Mouse (Mus musculus): Measurements from ENCODE around the gene Mpv17l. TPM values are rescaled to one million over a fixed set of nuclear protein-coding genes. Genes with fewer than 3 reads are reported as not detected.
"Not testable (repeated sequence)": the region's sequence is repeated elsewhere in the genome, so short reads cannot be mapped to it uniquely, and the experiment has no call there.

Mpv17l gene
- 2.0 and 2.7 TPM in 2 replicates for polyA plus RNA-seq (2015; fragmentation: Nextera tagmentation; extraction: Ambion mirVana)

GRCm38 (mm10) chr16:13902888-13903483 lies at the start of gene Mpv17l, which contains the start of gene Pdxdc1:
Mpv17l (plus strand) TSS chr16:13903161.
Pdxdc1 (minus strand) TSS chr16:13903131.
- peak within 1 kb of the TSS; percentile 78 for H3K27ac ChIP-seq
- H3K4me2 ChIP-seq = peak within 1 kb of the TSS; percentile 75
- peaks cover 16% of the 10 kb centered on the region for H3K4me1 ChIP-seq (replicated peaks)
- H3K36me3 ChIP-seq = no peaks in the 10 kb centered on the region
- WGBS = under 1% methylated on average over 49 of the region's 57 CpGs
- ATAC-seq (replicated peaks; ENCODE audit: insufficient number of reproducible peaks, insufficient read depth, low FRiP score, low read depth) = peak; percentile 97
- H3K4me3 ChIP-seq = peak within 1 kb of the TSS; percentile 78
- peak within 1 kb of the TSS; percentile 92 for H3K9ac ChIP-seq
- no peaks in the 10 kb centered on the region for H3K9me3 ChIP-seq (replicated peaks)
- H3K27me3 ChIP-seq = no peaks in the 10 kb centered on the region

GRCm38 (mm10) chr16:13853886-13854285 lies 49.1 kb upstream of the Mpv17l start:
- Histone ChIP-seq H3K4me3 (no peak overlapping the region), H3K9me3 (replicated peaks) (no peaks in the 10 kb centered on the region), H3K27ac (no peak overlapping the region), H3K27me3 (no peaks in the 10 kb centered on the region), H3K36me3 (peaks cover 42% of the 10 kb centered on the region), H3K4me2 (no peak overlapping the region), H3K9ac (no peak overlapping the region), H3K4me1 (replicated peaks) (no peaks in the 10 kb centered on the region)
- WGBS = 87% methylated on average over 4 of the region's 4 CpGs
- ATAC-seq (replicated peaks; ENCODE audit: insufficient number of reproducible peaks, insufficient read depth, low FRiP score, low read depth) = no peak

GRCm38 (mm10) chr16:13866076-13866475 lies 36.9 kb upstream of the Mpv17l start:
- ATAC-seq (replicated peaks; ENCODE audit: insufficient number of reproducible peaks, insufficient read depth, low FRiP score, low read depth) = no peak
- peaks cover 25% of the 10 kb centered on the region for H3K36me3 ChIP-seq
- H3K27ac ChIP-seq = no peak overlapping the region
- H3K4me2 ChIP-seq = no peak overlapping the region
- peaks cover 6% of the 10 kb centered on the region; the same call in 1 of the 2 replicates for H3K4me1 ChIP-seq (replicated peaks)
- 74% methylated on average over 4 of the region's 4 CpGs for WGBS
- no peaks in the 10 kb centered on the region for H3K27me3 ChIP-seq
- H3K9me3 ChIP-seq (replicated peaks) = no peaks in the 10 kb centered on the region
- H3K4me3 ChIP-seq = no peak overlapping the region
- no peak overlapping the region for H3K9ac ChIP-seq

GRCm38 (mm10) chr16:13866616-13867015 lies 36.3 kb upstream of the Mpv17l start:
- Histone ChIP-seq H3K36me3 (peaks cover 25% of the 10 kb centered on the region), H3K9ac (no peak overlapping the region), H3K4me2 (no peak overlapping the region), H3K9me3 (replicated peaks) (no peaks in the 10 kb centered on the region), H3K4me3 (no peak overlapping the region), H3K4me1 (replicated peaks) (peaks cover 6% of the 10 kb centered on the region; the same call in 1 of the 2 replicates), H3K27me3 (no peaks in the 10 kb centered on the region), H3K27ac (no peak overlapping the region)
- ATAC-seq (replicated peaks; ENCODE audit: insufficient number of reproducible peaks, insufficient read depth, low FRiP score, low read depth) = no peak
- WGBS = 64% methylated on average over 5 of the region's 5 CpGs

GRCm38 (mm10) chr16:13867406-13867805 lies 35.6 kb upstream of the Mpv17l start:
- not testable (repeated sequence) for H3K4me2 ChIP-seq; H3K9ac ChIP-seq; ATAC-seq (replicated peaks; ENCODE audit: insufficient number of reproducible peaks, insufficient read depth, low FRiP score, low read depth); H3K9me3 ChIP-seq (replicated peaks); H3K27ac ChIP-seq; H3K27me3 ChIP-seq; H3K4me1 ChIP-seq (replicated peaks)
- WGBS = 34% methylated on average over 5 of the region's 5 CpGs
- peak overlapping the region; percentile 43; the same call in 1 of the 2 replicates for H3K4me3 ChIP-seq
- H3K36me3 ChIP-seq = peaks cover 24% of the 10 kb centered on the region

GRCm38 (mm10) chr16:13867910-13868514 lies 34.9 kb upstream of the Mpv17l start:
- 19% methylated on average over 42 of the region's 42 CpGs for WGBS
- Histone ChIP-seq H3K27ac (peak overlapping the region; percentile 34; the same call in 1 of the 2 replicates), H3K36me3 (peaks cover 18% of the 10 kb centered on the region), H3K4me1 (replicated peaks) (peaks cover 6% of the 10 kb centered on the region; the same call in 1 of the 2 replicates), H3K4me2 (peak overlapping the region; percentile 57), H3K27me3 (no peaks in the 10 kb centered on the region), H3K9ac (peak overlapping the region; percentile 43; the same call in 1 of the 2 replicates), H3K4me3 (peak overlapping the region; percentile 43), H3K9me3 (replicated peaks) (no peaks in the 10 kb centered on the region)
- ATAC-seq (replicated peaks; ENCODE audit: insufficient number of reproducible peaks, insufficient read depth, low FRiP score, low read depth) = peak; percentile 72; the same call in 1 of the 2 replicates

- H3K4me1 ChIP-seq (replicated peaks) = peaks cover 3% of the 10 kb centered on the region; the same call in 1 of the 2 replicates
- no peak overlapping the region for H3K4me2 ChIP-seq
- no peak overlapping the region for H3K9ac ChIP-seq
- no peaks in the 10 kb centered on the region for H3K27me3 ChIP-seq
- peak overlapping the region; percentile 54 for H3K27ac ChIP-seq
- peaks cover 29% of the 10 kb centered on the region for H3K36me3 ChIP-seq
- no peaks in the 10 kb centered on the region for H3K9me3 ChIP-seq (replicated peaks)
- WGBS = 56% methylated on average over 4 of the region's 4 CpGs
- no peak overlapping the region for H3K4me3 ChIP-seq
- ATAC-seq (replicated peaks; ENCODE audit: insufficient number of reproducible peaks, insufficient read depth, low FRiP score, low read depth) = no peak
These were observed 27.5 kb upstream of the Mpv17l start for GRCm38 (mm10) chr16:13875483-13875882.

GRCm38 (mm10) chr16:13883094-13883774 lies 19.7 kb upstream of the Mpv17l start:
- Histone ChIP-seq H3K27me3 (no peaks in the 10 kb centered on the region), H3K27ac (peak overlapping the region; percentile 47), H3K4me3 (no peak overlapping the region), H3K9ac (no peak overlapping the region), H3K36me3 (peaks cover 16% of the 10 kb centered on the region; the same call in 1 of the 2 replicates), H3K9me3 (replicated peaks) (no peaks in the 10 kb centered on the region), H3K4me2 (no peak overlapping the region), H3K4me1 (replicated peaks) (no peaks in the 10 kb centered on the region)
- WGBS = 39% methylated on average over 3 of the region's 3 CpGs
- ATAC-seq (replicated peaks; ENCODE audit: insufficient number of reproducible peaks, insufficient read depth, low FRiP score, low read depth) = no peak

GRCm38 (mm10) chr16:13890449-13890848 lies 12.5 kb upstream of the Mpv17l start:
- Histone ChIP-seq H3K4me2 (no peak overlapping the region), H3K27me3 (no peaks in the 10 kb centered on the region), H3K4me1 (replicated peaks) (no peaks in the 10 kb centered on the region), H3K9me3 (replicated peaks) (no peaks in the 10 kb centered on the region), H3K4me3 (no peak overlapping the region), H3K27ac (no peak overlapping the region), H3K36me3 (no peaks in the 10 kb centered on the region), H3K9ac (no peak overlapping the region)
- WGBS = 80% methylated on average over 2 of the region's 2 CpGs
- no peak for ATAC-seq (replicated peaks; ENCODE audit: insufficient number of reproducible peaks, insufficient read depth, low FRiP score, low read depth)

- Histone ChIP-seq H3K4me2 (no peak overlapping the region), H3K9ac (no peak overlapping the region), H3K27me3 (no peaks in the 10 kb centered on the region), H3K36me3 (no peaks in the 10 kb centered on the region), H3K4me3 (no peak overlapping the region), H3K9me3 (replicated peaks) (no peaks in the 10 kb centered on the region), H3K27ac (no peak overlapping the region), H3K4me1 (replicated peaks) (no peaks in the 10 kb centered on the region)
- ATAC-seq (replicated peaks; ENCODE audit: insufficient number of reproducible peaks, insufficient read depth, low FRiP score, low read depth) = no peak
These were observed 10.1 kb upstream of the Mpv17l start for GRCm38 (mm10) chr16:13892850-13893249.

GRCm38 (mm10) chr16:13894097-13894496 lies 8.9 kb upstream of the Mpv17l start:
- no peak overlapping the region for H3K9ac ChIP-seq
- no peak overlapping the region for H3K4me3 ChIP-seq
- no peak overlapping the region for H3K27ac ChIP-seq
- WGBS = 82% methylated on average over 2 of the region's 2 CpGs
- H3K4me2 ChIP-seq = no peak overlapping the region
- no peaks in the 10 kb centered on the region for H3K27me3 ChIP-seq
- H3K4me1 ChIP-seq (replicated peaks) = no peaks in the 10 kb centered on the region
- no peaks in the 10 kb centered on the region for H3K9me3 ChIP-seq (replicated peaks)
- ATAC-seq (replicated peaks; ENCODE audit: insufficient number of reproducible peaks, insufficient read depth, low FRiP score, low read depth) = no peak
- no peaks in the 10 kb centered on the region for H3K36me3 ChIP-seq

Measured in heart, embryonic 15.5 days (tissue).